Mouse (Mus musculus): ENCODE results near the gene Tbrg4. TPM values are rescaled to one million over a fixed set of nuclear protein-coding genes. Genes with fewer than 3 reads are reported as not detected.

Tbrg4 gene
- polyA plus RNA-seq, 1 experiment from 2014 or later = 46.6 TPM

GRCm38 (mm10) chr11:6566496-6566895 lies 59.4 kb downstream of the Tbrg4 start:
- H3K4me1 ChIP-seq (ENCODE audit: insufficient read depth) = no peaks in the 10 kb centered on the region; the same call in 1 of the 2 replicates
- WGBS = 70% methylated on average over 4 of the region's 4 CpGs
- H3K27ac ChIP-seq (ENCODE audit: low read depth) = no peak overlapping the region
- H3K36me3 ChIP-seq (ENCODE audit: insufficient read depth) = peaks cover 9% of the 10 kb centered on the region; the same call in 1 of the 2 replicates
- DNase-seq (no peak), ATAC-seq (ENCODE audit: insufficient read depth) (no peak)
- H3K9ac ChIP-seq = no peak overlapping the region
- H3K27me3 ChIP-seq (ENCODE audit: insufficient read depth, low read length) = no peaks in the 10 kb centered on the region
- no peaks in the 10 kb centered on the region for H3K9me3 ChIP-seq (ENCODE audit: low read depth, low read length)
- no peak for TF ChIP-seq CTCF (IDR thresholded peaks at IDR 0.05; ENCODE audit: low read depth)
- H3K4me2 ChIP-seq = no peak overlapping the region
- no peak overlapping the region for H3K4me3 ChIP-seq (ENCODE audit: low read depth, low read length)

Other genes starting within 250 kb of the Tbrg4 start
- 11.8 and 12.9 TPM in 2 replicates for gene Zmiz2, start 237.0 kb downstream of the Tbrg4 start, polyA plus RNA-seq (2014; fragmentation: Nextera tagmentation; extraction: Ambion mirVana)
- gene Ppia, start 210.6 kb downstream of the Tbrg4 start, polyA plus RNA-seq (2014; fragmentation: Nextera tagmentation; extraction: Ambion mirVana) = 6,177 and 6,257 TPM in 2 replicates
- 562 and 581 TPM in 2 replicates for gene H2afv, start 181.6 kb downstream of the Tbrg4 start, polyA plus RNA-seq (2014; fragmentation: Nextera tagmentation; extraction: Ambion mirVana)
- 25.9 and 27.9 TPM in 2 replicates for gene Purb, start 150.2 kb downstream of the Tbrg4 start, polyA plus RNA-seq (2014; fragmentation: Nextera tagmentation; extraction: Ambion mirVana)
- 1.2 and 2.1 TPM in 2 replicates for gene Myo1g, start 105.1 kb downstream of the Tbrg4 start, polyA plus RNA-seq (2014; fragmentation: Nextera tagmentation; extraction: Ambion mirVana)
- 88.8 and 94.3 TPM in 2 replicates for gene Ccm2, start 79.2 kb downstream of the Tbrg4 start, polyA plus RNA-seq (2014; fragmentation: Nextera tagmentation; extraction: Ambion mirVana)
- gene Nacad, start 20.0 kb downstream of the Tbrg4 start, polyA plus RNA-seq (2014; fragmentation: Nextera tagmentation; extraction: Ambion mirVana) = 2.5 and 2.7 TPM in 2 replicates
- not detected in 2 replicates for gene Wap, start 12.6 kb upstream of the Tbrg4 start, polyA plus RNA-seq (2014; fragmentation: Nextera tagmentation; extraction: Ambion mirVana)
- 1.2 and 1.9 TPM in 2 replicates for gene Ramp3, start 32.5 kb upstream of the Tbrg4 start, polyA plus RNA-seq (2014; fragmentation: Nextera tagmentation; extraction: Ambion mirVana)
- not detected in 2 replicates for gene Gm11983, start 211.6 kb upstream of the Tbrg4 start, polyA plus RNA-seq (2014; fragmentation: Nextera tagmentation; extraction: Ambion mirVana)